Mouse (Mus musculus): ENCODE results near the gene Xpnpep1. TPM values are rescaled to one million over a fixed set of nuclear protein-coding genes. Genes with fewer than 3 reads are reported as not detected.
A peak's percentile ranks its signal among the peaks of the same experiment; 100 is the strongest.

Gene Xpnpep1
- polyA plus RNA-seq, 1 experiment, result 64.2 TPM

DNA sequence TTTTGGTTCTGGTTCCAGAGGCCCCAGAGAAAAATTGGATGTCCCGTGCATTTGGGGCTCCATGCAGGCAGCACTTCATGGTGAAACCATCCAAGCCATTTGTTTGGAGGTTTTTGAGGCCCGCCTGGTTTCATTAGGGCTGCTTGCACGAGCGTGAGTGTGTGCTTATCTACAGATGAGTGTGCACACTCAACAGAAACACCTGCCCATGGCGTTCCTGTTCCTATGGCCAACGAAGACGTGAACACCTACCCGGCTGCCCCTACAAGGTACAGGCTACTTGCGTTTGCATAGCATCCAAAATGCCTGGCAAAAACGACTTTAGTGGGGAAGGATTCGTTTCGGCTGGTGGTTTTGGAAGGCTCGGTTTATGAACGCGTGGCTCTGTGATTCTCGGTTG lies 13.3 kb upstream of the Xpnpep1 start:
- Histone ChIP-seq H3K4me3 (replicated peaks; ENCODE audit: extremely low read depth, low read depth, low read length) (no peak overlapping the region), H3K4me1 (ENCODE audit: control insufficient read depth, insufficient read depth, low read length) (no peaks in the 10 kb centered on the region)
- 91% methylated on average over 16 of the region's 16 CpGs for WGBS
- no peak for DNase-seq
- TF ChIP-seq POLR2A (IDR thresholded peaks at IDR 0.05; ENCODE audit: borderline replicate concordance, extremely low read depth, low read depth, low read length) (no peak), CTCF (IDR thresholded peaks at IDR 0.05; ENCODE audit: insufficient read depth, low read length) (no peak)

GRCm38 (mm10) chr19:53052031-53052670 lies 12.1 kb upstream of the Xpnpep1 start:
- Histone ChIP-seq H3K4me1 (ENCODE audit: control insufficient read depth, insufficient read depth, low read length) (no peaks in the 10 kb centered on the region), H3K4me3 (replicated peaks; ENCODE audit: extremely low read depth, low read depth, low read length) (no peak overlapping the region)
- 43% methylated on average over 19 of the region's 19 CpGs for WGBS
- DNase-seq, result no peak
- TF ChIP-seq CTCF (IDR thresholded peaks at IDR 0.05; ENCODE audit: insufficient read depth, low read length) (no peak), POLR2A (IDR thresholded peaks at IDR 0.05; ENCODE audit: borderline replicate concordance, extremely low read depth, low read depth, low read length) (no peak)

- Histone ChIP-seq H3K4me1 (ENCODE audit: control insufficient read depth, insufficient read depth, low read length) (no peaks in the 10 kb centered on the region), H3K4me3 (replicated peaks; ENCODE audit: extremely low read depth, low read depth, low read length) (no peak overlapping the region)
- TF ChIP-seq CTCF (IDR thresholded peaks at IDR 0.05; ENCODE audit: insufficient read depth, low read length) (no peak), POLR2A (IDR thresholded peaks at IDR 0.05; ENCODE audit: borderline replicate concordance, extremely low read depth, low read depth, low read length) (no peak)
- 89% methylated on average over 18 of the region's 18 CpGs for WGBS
- no peak for DNase-seq
Measured at GRCm38 (mm10) chr19:53051288-53051985, 11.4 kb upstream of the Xpnpep1 start.

GRCm38 (mm10) chr19:53050100-53050499 lies 10.1 kb upstream of the Xpnpep1 start:
- no peaks in the 10 kb centered on the region for H3K4me1 ChIP-seq (ENCODE audit: control insufficient read depth, insufficient read depth, low read length)
- H3K4me3 ChIP-seq (replicated peaks; ENCODE audit: extremely low read depth, low read depth, low read length), result no peak overlapping the region
- DNase-seq, result no peak
- TF ChIP-seq CTCF (IDR thresholded peaks at IDR 0.05; ENCODE audit: insufficient read depth, low read length), result no peak
- no peak for TF ChIP-seq POLR2A (IDR thresholded peaks at IDR 0.05; ENCODE audit: borderline replicate concordance, extremely low read depth, low read depth, low read length)
- 84% methylated on average over 3 of the region's 3 CpGs for WGBS

GRCm38 (mm10) chr19:53047208-53047607 lies 7.2 kb upstream of the Xpnpep1 start:
- WGBS, result 60% methylated on average over 5 of the region's 5 CpGs
- DNase-seq, result no peak
- H3K4me3 ChIP-seq (replicated peaks; ENCODE audit: extremely low read depth, low read depth, low read length), result no peak overlapping the region
- TF ChIP-seq CTCF (IDR thresholded peaks at IDR 0.05; ENCODE audit: insufficient read depth, low read length) (no peak), POLR2A (IDR thresholded peaks at IDR 0.05; ENCODE audit: borderline replicate concordance, extremely low read depth, low read depth, low read length) (no peak)
- no peaks in the 10 kb centered on the region for H3K4me1 ChIP-seq (ENCODE audit: control insufficient read depth, insufficient read depth, low read length)

DNA sequence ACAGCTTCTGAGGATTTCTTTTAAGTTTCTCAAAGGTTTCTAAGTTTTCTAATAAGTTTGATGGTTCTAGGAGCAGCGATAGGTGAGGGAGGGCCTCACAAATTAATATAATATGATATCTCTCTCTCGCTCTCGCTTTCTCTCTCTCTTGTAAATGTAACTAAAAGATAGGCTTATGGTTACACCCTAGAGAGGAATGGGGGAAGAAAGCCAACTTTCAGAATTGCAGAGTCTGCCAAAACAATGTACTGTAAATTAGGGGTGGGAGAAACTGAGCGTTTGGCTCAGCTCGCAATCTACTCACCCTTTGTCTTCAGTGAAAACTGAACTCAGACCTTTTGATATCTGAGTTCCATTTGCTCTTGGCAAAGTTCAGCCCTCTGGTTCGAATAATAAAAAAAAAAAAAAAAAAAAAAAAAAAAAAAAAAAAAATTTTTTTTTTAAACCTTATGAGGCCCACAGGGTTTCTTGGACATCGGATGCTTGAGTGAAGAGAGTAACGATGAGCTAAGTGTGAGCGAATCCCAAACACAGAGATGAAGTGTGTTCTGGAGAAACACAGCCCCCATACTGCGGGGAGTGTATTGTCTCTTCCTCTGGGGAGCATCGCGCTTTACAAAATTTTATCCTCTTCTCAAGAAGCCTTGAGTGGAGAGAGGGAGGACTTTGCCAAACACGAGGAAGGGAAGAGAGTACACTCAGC lies 3.6 kb upstream of the Xpnpep1 start:
- WGBS, result 62% methylated on average over 13 of the region's 13 CpGs
- DNase-seq, result no peak
- TF ChIP-seq POLR2A (IDR thresholded peaks at IDR 0.05; ENCODE audit: borderline replicate concordance, extremely low read depth, low read depth, low read length), result no peak
- no peak for TF ChIP-seq CTCF (IDR thresholded peaks at IDR 0.05; ENCODE audit: insufficient read depth, low read length)
- no peak overlapping the region for H3K4me3 ChIP-seq (replicated peaks; ENCODE audit: extremely low read depth, low read depth, low read length)
- H3K4me1 ChIP-seq (ENCODE audit: control insufficient read depth, insufficient read depth, low read length), result peaks cover 9% of the 10 kb centered on the region

DNA sequence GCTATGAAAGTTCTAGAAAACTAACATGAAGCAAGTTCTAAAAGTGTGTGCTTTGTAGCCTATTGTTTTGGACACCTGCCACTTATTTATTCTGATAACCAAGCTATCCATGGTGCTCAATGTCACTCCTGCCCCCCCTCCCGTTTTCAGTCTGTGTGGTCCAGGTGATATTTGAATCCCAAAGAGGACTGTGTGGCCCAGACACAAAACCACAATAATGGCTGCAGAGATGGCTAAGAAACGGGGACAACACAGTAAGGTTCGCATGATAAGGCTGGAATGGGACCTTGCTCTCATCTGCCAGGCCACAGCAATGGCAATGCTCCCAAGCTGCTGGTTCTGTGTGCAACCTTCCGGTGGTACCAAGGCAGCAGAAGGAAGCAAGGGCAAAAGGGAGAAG lies 1.6 kb upstream of the Xpnpep1 start:
- 77% methylated on average over 4 of the region's 4 CpGs for WGBS
- DNase-seq, result no peak
- TF ChIP-seq CTCF (IDR thresholded peaks at IDR 0.05; ENCODE audit: insufficient read depth, low read length), result no peak
- TF ChIP-seq POLR2A (IDR thresholded peaks at IDR 0.05; ENCODE audit: borderline replicate concordance, extremely low read depth, low read depth, low read length), result no peak
- Histone ChIP-seq H3K4me3 (replicated peaks; ENCODE audit: extremely low read depth, low read depth, low read length) (no peak overlapping the region), H3K4me1 (ENCODE audit: control insufficient read depth, insufficient read depth, low read length) (peaks cover 17% of the 10 kb centered on the region)

GRCm38 (mm10) chr19:53041133-53041510 lies 1.1 kb upstream of the Xpnpep1 start:
- no peak overlapping the region for H3K4me3 ChIP-seq (replicated peaks; ENCODE audit: extremely low read depth, low read depth, low read length)
- no peak for DNase-seq
- peaks cover 17% of the 10 kb centered on the region for H3K4me1 ChIP-seq (ENCODE audit: control insufficient read depth, insufficient read depth, low read length)
- no peak for TF ChIP-seq POLR2A (IDR thresholded peaks at IDR 0.05; ENCODE audit: borderline replicate concordance, extremely low read depth, low read depth, low read length)
- TF ChIP-seq CTCF (IDR thresholded peaks at IDR 0.05; ENCODE audit: insufficient read depth, low read length), result no peak
- 43% methylated on average over 5 of the region's 5 CpGs for WGBS

GRCm38 (mm10) chr19:53039090-53039489 lies 924 bp downstream of the Xpnpep1 start:
- Histone ChIP-seq H3K4me1 (ENCODE audit: control insufficient read depth, insufficient read depth, low read length) (peaks cover 17% of the 10 kb centered on the region), H3K4me3 (replicated peaks; ENCODE audit: extremely low read depth, low read depth, low read length) (no peak overlapping the region)
- WGBS, result 37% methylated on average over 11 of the region's 11 CpGs
- TF ChIP-seq CTCF (IDR thresholded peaks at IDR 0.05; ENCODE audit: insufficient read depth, low read length) (no peak), POLR2A (IDR thresholded peaks at IDR 0.05; ENCODE audit: borderline replicate concordance, extremely low read depth, low read depth, low read length) (no peak)
- DNase-seq, result peak; percentile 27
